Mouse (Mus musculus): ENCODE results near the gene Ttc1. TPM values are rescaled to one million over a fixed set of nuclear protein-coding genes. Genes with fewer than 3 reads are reported as not detected.

Ttc1 gene
- polyA plus RNA-seq, 1 experiment from 2014 or later: 54.9 TPM

DNA sequence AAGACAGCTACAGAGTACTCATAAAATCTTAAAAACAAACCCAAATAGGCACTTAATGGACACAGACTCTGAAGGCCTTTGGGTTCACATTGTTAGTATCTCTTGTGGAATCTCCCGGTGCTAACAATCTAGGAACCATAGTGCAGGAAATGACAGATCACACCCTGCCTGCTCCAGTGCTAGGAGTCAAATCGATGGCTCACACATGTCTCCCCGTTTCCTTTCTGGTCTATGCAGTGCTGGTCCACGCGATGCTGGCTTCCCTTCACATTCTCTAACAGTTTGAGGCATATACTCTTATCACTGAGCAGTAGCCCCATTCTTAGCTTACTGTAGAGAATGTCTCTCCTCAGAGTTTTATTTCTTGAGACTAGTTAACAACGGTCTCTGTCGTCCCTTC is 20.0 kb downstream of the Ttc1 start:
- WGBS: 65% methylated on average over 7 of the region's 7 CpGs
- Histone ChIP-seq H3K27me3 (ENCODE audit: control insufficient read depth, insufficient read depth, low read length) (no peaks in the 10 kb centered on the region), H3K36me3 (ENCODE audit: control insufficient read depth, insufficient read depth) (peaks cover 27% of the 10 kb centered on the region), H3K9me3 (replicated peaks; ENCODE audit: control insufficient read depth, low read length) (no peaks in the 10 kb centered on the region), H3K4me2 (ENCODE audit: low read depth, low read length) (no peak overlapping the region), H3K4me3 (ENCODE audit: low read length) (no peak overlapping the region), H3K4me1 (ENCODE audit: control insufficient read depth, insufficient read depth, low read length) (peaks cover 4% of the 10 kb centered on the region; the same call in 1 of the 2 replicates), H3K27ac (ENCODE audit: low read length) (no peak overlapping the region), H3K9ac (ENCODE audit: low read length) (no peak overlapping the region)
- no peak for ATAC-seq (replicated peaks; ENCODE audit: extremely low read depth, insufficient read depth, low FRiP score)

DNA sequence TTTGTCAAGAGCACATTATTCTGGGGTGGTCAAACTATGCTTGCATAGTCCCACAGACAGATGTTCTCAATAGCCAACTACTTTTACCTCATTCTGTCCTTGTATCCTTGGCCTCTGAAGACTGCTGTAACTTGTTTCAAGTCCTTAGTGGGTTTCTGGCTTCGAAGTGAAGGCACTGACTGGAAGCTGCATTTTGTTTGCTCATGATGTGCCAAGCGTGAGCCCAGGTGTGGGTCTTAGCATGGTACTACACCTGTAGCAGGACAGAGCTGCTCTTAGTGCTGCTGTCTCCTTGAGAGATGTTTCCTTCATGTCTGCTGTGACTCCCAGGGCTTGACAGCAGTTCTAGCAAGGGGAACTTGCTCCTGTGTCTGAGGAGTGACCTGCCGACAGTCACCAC is 24.4 kb downstream of the Ttc1 start:
- no peaks in the 10 kb centered on the region for H3K27me3 ChIP-seq (ENCODE audit: control insufficient read depth, insufficient read depth, low read length)
- WGBS: 91% methylated on average over 3 of the region's 3 CpGs
- H3K4me3 ChIP-seq (ENCODE audit: low read length): no peak overlapping the region
- H3K9ac ChIP-seq (ENCODE audit: low read length): no peak overlapping the region
- peaks cover 9% of the 10 kb centered on the region for H3K4me1 ChIP-seq (ENCODE audit: control insufficient read depth, insufficient read depth, low read length)
- H3K27ac ChIP-seq (ENCODE audit: low read length): no peak overlapping the region
- peaks cover 21% of the 10 kb centered on the region for H3K36me3 ChIP-seq (ENCODE audit: control insufficient read depth, insufficient read depth)
- H3K9me3 ChIP-seq (replicated peaks; ENCODE audit: control insufficient read depth, low read length): no peaks in the 10 kb centered on the region
- no peak overlapping the region for H3K4me2 ChIP-seq (ENCODE audit: low read depth, low read length)
- ATAC-seq (replicated peaks; ENCODE audit: extremely low read depth, insufficient read depth, low FRiP score): no peak

GRCm38 (mm10) chr11:43712178-43712577 is 35.6 kb downstream of the Ttc1 start:
- ATAC-seq (replicated peaks; ENCODE audit: extremely low read depth, insufficient read depth, low FRiP score): no peak
- H3K4me3 ChIP-seq (ENCODE audit: low read length): no peak overlapping the region
- no peak overlapping the region for H3K4me2 ChIP-seq (ENCODE audit: low read depth, low read length)
- no peak overlapping the region for H3K9ac ChIP-seq (ENCODE audit: low read length)
- no peaks in the 10 kb centered on the region for H3K9me3 ChIP-seq (replicated peaks; ENCODE audit: control insufficient read depth, low read length)
- WGBS: 88% methylated on average over 4 of the region's 4 CpGs
- no peak overlapping the region for H3K27ac ChIP-seq (ENCODE audit: low read length)
- peaks cover 10% of the 10 kb centered on the region for H3K36me3 ChIP-seq (ENCODE audit: control insufficient read depth, insufficient read depth)
- no peaks in the 10 kb centered on the region for H3K27me3 ChIP-seq (ENCODE audit: control insufficient read depth, insufficient read depth, low read length)
- H3K4me1 ChIP-seq (ENCODE audit: control insufficient read depth, insufficient read depth, low read length): peaks cover 6% of the 10 kb centered on the region

DNA sequence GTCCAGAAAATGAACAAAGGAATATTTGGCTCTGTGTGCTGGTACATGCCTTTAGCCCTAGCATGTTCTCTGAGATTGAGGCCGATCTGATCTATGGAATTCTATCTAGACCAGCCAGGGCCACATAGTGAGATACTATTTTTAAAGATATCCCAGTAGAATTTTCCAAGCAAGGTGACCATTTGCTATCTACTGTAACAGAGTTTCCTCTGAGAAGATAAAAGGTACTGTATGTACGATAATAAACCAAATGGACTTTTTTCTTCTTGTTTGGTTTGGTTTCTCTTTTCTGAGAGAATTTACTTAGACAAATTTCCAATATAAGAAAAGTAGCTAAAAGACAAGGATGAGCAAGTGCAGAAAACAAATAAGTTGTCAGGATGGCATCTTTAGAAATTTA is 39.4 kb downstream of the Ttc1 start:
- H3K27me3 ChIP-seq (ENCODE audit: control insufficient read depth, insufficient read depth, low read length): no peaks in the 10 kb centered on the region
- ATAC-seq (replicated peaks; ENCODE audit: extremely low read depth, insufficient read depth, low FRiP score): peak; percentile 18; the same call in 1 of the 2 replicates
- no peak overlapping the region for H3K4me3 ChIP-seq (ENCODE audit: low read length)
- H3K9me3 ChIP-seq (replicated peaks; ENCODE audit: control insufficient read depth, low read length): no peaks in the 10 kb centered on the region
- peaks cover 10% of the 10 kb centered on the region for H3K4me1 ChIP-seq (ENCODE audit: control insufficient read depth, insufficient read depth, low read length)
- H3K36me3 ChIP-seq (ENCODE audit: control insufficient read depth, insufficient read depth): peaks cover 21% of the 10 kb centered on the region
- H3K9ac ChIP-seq (ENCODE audit: low read length): no peak overlapping the region
- peak overlapping the region; percentile 68 for H3K27ac ChIP-seq (ENCODE audit: low read length)
- WGBS: 43% methylated on average over 2 of the region's 2 CpGs
- peak overlapping the region; percentile 9; the same call in 1 of the 2 replicates for H3K4me2 ChIP-seq (ENCODE audit: low read depth, low read length)

GRCm38 (mm10) chr11:43705751-43706150 is 42.1 kb downstream of the Ttc1 start:
- H3K9ac ChIP-seq (ENCODE audit: low read length): no peak overlapping the region
- H3K27me3 ChIP-seq (ENCODE audit: control insufficient read depth, insufficient read depth, low read length): no peaks in the 10 kb centered on the region
- H3K27ac ChIP-seq (ENCODE audit: low read length): no peak overlapping the region
- peaks cover 21% of the 10 kb centered on the region for H3K36me3 ChIP-seq (ENCODE audit: control insufficient read depth, insufficient read depth)
- no peak overlapping the region for H3K4me2 ChIP-seq (ENCODE audit: low read depth, low read length)
- H3K4me3 ChIP-seq (ENCODE audit: low read length): no peak overlapping the region
- H3K9me3 ChIP-seq (replicated peaks; ENCODE audit: control insufficient read depth, low read length): no peaks in the 10 kb centered on the region
- ATAC-seq (replicated peaks; ENCODE audit: extremely low read depth, insufficient read depth, low FRiP score): no peak
- H3K4me1 ChIP-seq (ENCODE audit: control insufficient read depth, insufficient read depth, low read length): peaks cover 10% of the 10 kb centered on the region
- WGBS: 85% methylated on average over 10 of the region's 10 CpGs

- WGBS: 72% methylated on average over 1 of the region's 1 CpGs
- peaks cover 23% of the 10 kb centered on the region for H3K36me3 ChIP-seq (ENCODE audit: control insufficient read depth, insufficient read depth)
These were observed 44.3 kb downstream of the Ttc1 start for GRCm38 (mm10) chr11:43703552-43703951.

DNA sequence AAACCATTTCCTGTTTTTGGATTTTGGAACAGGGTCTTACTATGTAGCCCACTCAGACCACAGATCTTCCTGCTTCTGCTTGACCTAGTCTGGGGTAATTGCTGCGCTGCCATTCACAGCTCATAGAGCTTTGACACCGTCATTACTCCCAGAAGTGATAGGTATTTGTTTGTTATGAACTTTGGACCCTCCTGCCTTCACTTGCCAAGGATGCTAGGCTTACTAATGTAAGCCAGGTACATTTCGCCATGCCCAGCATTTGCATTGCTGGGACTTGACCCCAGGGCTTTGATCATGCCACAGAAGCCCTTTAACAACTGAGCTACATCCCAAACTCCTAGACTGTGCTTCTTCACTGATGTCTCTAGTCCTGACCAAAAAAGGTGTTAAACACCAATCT is 47.5 kb downstream of the Ttc1 start:
- no peaks in the 10 kb centered on the region for H3K9me3 ChIP-seq (replicated peaks; ENCODE audit: control insufficient read depth, low read length)
- H3K4me2 ChIP-seq (ENCODE audit: low read depth, low read length): no peak overlapping the region
- H3K27me3 ChIP-seq (ENCODE audit: control insufficient read depth, insufficient read depth, low read length): no peaks in the 10 kb centered on the region
- no peak overlapping the region for H3K9ac ChIP-seq (ENCODE audit: low read length)
- peaks cover 19% of the 10 kb centered on the region for H3K36me3 ChIP-seq (ENCODE audit: control insufficient read depth, insufficient read depth)
- H3K4me1 ChIP-seq (ENCODE audit: control insufficient read depth, insufficient read depth, low read length): peaks cover 8% of the 10 kb centered on the region; the same call in 1 of the 2 replicates
- 92% methylated on average over 3 of the region's 3 CpGs for WGBS
- no peak for ATAC-seq (replicated peaks; ENCODE audit: extremely low read depth, insufficient read depth, low FRiP score)
- no peak overlapping the region for H3K27ac ChIP-seq (ENCODE audit: low read length)
- H3K4me3 ChIP-seq (ENCODE audit: low read length): no peak overlapping the region

More at GRCm38 (mm10) chr11:43703552-43703951, 44.3 kb downstream of the Ttc1 start:
- H3K4me2 ChIP-seq (ENCODE audit: low read depth, low read length): 0 out of 2 replicates have a peak overlapping the region, but pooled peaks have one; percentile 15
- peaks cover 10% of the 10 kb centered on the region for H3K4me1 ChIP-seq (ENCODE audit: control insufficient read depth, insufficient read depth, low read length)
- H3K9ac ChIP-seq (ENCODE audit: low read length): no peak overlapping the region
- H3K27me3 ChIP-seq (ENCODE audit: control insufficient read depth, insufficient read depth, low read length): no peaks in the 10 kb centered on the region
- H3K27ac ChIP-seq (ENCODE audit: low read length): peak overlapping the region; percentile 65
- H3K4me3 ChIP-seq (ENCODE audit: low read length): no peak overlapping the region
- ATAC-seq (replicated peaks; ENCODE audit: extremely low read depth, insufficient read depth, low FRiP score): no peak
- no peaks in the 10 kb centered on the region for H3K9me3 ChIP-seq (replicated peaks; ENCODE audit: control insufficient read depth, low read length)

GRCm38 (mm10) chr11:43698621-43699020 is 49.2 kb downstream of the Ttc1 start:
- peaks cover 5% of the 10 kb centered on the region; the same call in 1 of the 2 replicates for H3K4me1 ChIP-seq (ENCODE audit: control insufficient read depth, insufficient read depth, low read length)
- no peak for ATAC-seq (replicated peaks; ENCODE audit: extremely low read depth, insufficient read depth, low FRiP score)
- no peaks in the 10 kb centered on the region for H3K9me3 ChIP-seq (replicated peaks; ENCODE audit: control insufficient read depth, low read length)
- no peaks in the 10 kb centered on the region for H3K27me3 ChIP-seq (ENCODE audit: control insufficient read depth, insufficient read depth, low read length)
- H3K4me2 ChIP-seq (ENCODE audit: low read depth, low read length): no peak overlapping the region
- no peak overlapping the region for H3K27ac ChIP-seq (ENCODE audit: low read length)
- peaks cover 15% of the 10 kb centered on the region for H3K36me3 ChIP-seq (ENCODE audit: control insufficient read depth, insufficient read depth)
- no peak overlapping the region for H3K9ac ChIP-seq (ENCODE audit: low read length)
- 76% methylated on average over 5 of the region's 5 CpGs for WGBS
- H3K4me3 ChIP-seq (ENCODE audit: low read length): no peak overlapping the region

DNA sequence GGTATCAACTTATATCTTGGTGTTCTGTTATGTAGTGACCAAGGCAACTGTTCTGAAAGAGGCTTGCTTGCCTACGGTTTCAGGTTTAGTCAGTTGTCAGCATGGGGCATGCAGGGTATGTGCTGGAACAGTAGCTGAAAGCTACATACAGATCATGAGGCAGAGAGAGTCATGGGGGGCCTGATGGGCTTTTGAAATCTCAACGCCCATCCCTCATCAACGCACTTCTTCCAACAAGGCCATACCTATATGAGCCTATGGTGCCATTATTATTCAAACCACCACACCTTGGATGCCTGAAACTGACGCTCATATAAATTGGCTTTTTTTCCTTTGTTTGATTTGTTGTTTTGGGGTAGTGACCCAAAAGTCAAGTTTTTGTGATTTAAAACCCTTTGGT is 51.2 kb downstream of the Ttc1 start:
- WGBS: 90% methylated on average over 4 of the region's 4 CpGs

More for the DNA sequence above, 51.2 kb downstream of the Ttc1 start:
- H3K27ac ChIP-seq (ENCODE audit: low read length): no peak overlapping the region
- ATAC-seq (replicated peaks; ENCODE audit: extremely low read depth, insufficient read depth, low FRiP score): no peak
- H3K4me3 ChIP-seq (ENCODE audit: low read length): no peak overlapping the region
- H3K4me1 ChIP-seq (ENCODE audit: control insufficient read depth, insufficient read depth, low read length): peaks cover 3% of the 10 kb centered on the region; the same call in 1 of the 2 replicates
- no peak overlapping the region for H3K4me2 ChIP-seq (ENCODE audit: low read depth, low read length)
- peaks cover 27% of the 10 kb centered on the region for H3K36me3 ChIP-seq (ENCODE audit: control insufficient read depth, insufficient read depth)
- H3K9ac ChIP-seq (ENCODE audit: low read length): no peak overlapping the region
- no peaks in the 10 kb centered on the region for H3K9me3 ChIP-seq (replicated peaks; ENCODE audit: control insufficient read depth, low read length)
- H3K27me3 ChIP-seq (ENCODE audit: control insufficient read depth, insufficient read depth, low read length): no peaks in the 10 kb centered on the region
